Mouse (Mus musculus) frontal cortex, postnatal 14 days (tissue): ENCODE results near the gene Pus7.

ENCODE experiments used
- DNase-seq, 2 experiments: peaks; one replicate each; pipeline ENCODE4 v3.0.0; 2022; ENCODE audit warnings: low spot score in 2 of 2

Pus7 gene

GRCm38 (mm10) chr5:23782931-23783877 lies at the start of gene Pus7:
Gene Pus7, minus strand, starts transcription at chr5:23783711.
- DNase-seq = peak; percentile 50 to 74

- DNase-seq = peak in 1 of 2 experiments; percentile 20
Observed at GRCm38 (mm10) chr5:23830897-23831752, 47.6 kb upstream of the Pus7 start.

- peak in 1 of 2 experiments; percentile 28 for DNase-seq
Observed at GRCm38 (mm10) chr5:23826321-23827004, 43.0 kb upstream of the Pus7 start.

GRCm38 (mm10) chr5:23824171-23824733 lies 40.7 kb upstream of the Pus7 start:
- no peak for DNase-seq

GRCm38 (mm10) chr5:23822306-23822705 lies 38.8 kb upstream of the Pus7 start:
- no peak for DNase-seq

- no peak for DNase-seq
Observed at GRCm38 (mm10) chr5:23816681-23817080, 33.2 kb upstream of the Pus7 start.

- no peak for DNase-seq
Observed at GRCm38 (mm10) chr5:23814841-23815240, 31.3 kb upstream of the Pus7 start.

- no peak for DNase-seq
Observed at GRCm38 (mm10) chr5:23792726-23793125, 9.2 kb upstream of the Pus7 start.

GRCm38 (mm10) chr5:23789078-23789612 lies 5.6 kb upstream of the Pus7 start:
- no peak for DNase-seq

GRCm38 (mm10) chr5:23788390-23788830 lies 4.9 kb upstream of the Pus7 start:
- DNase-seq = no peak

GRCm38 (mm10) chr5:23787536-23788389 lies 4.3 kb upstream of the Pus7 start, which contains the start of gene Rint1:
Gene Rint1, plus strand, starts transcription at chr5:23787711.
- peak; percentile 86 to 93 for DNase-seq

GRCm38 (mm10) chr5:23782051-23782810 lies 1.3 kb downstream of the Pus7 start:
- no peak for DNase-seq

GRCm38 (mm10) chr5:23781172-23781571 lies 2.3 kb downstream of the Pus7 start:
- DNase-seq = no peak

GRCm38 (mm10) chr5:23780516-23780915 lies 3.0 kb downstream of the Pus7 start:
- no peak for DNase-seq

- no peak for DNase-seq
Observed at GRCm38 (mm10) chr5:23774186-23774585, 9.3 kb downstream of the Pus7 start.

GRCm38 (mm10) chr5:23771105-23771504 lies 12.4 kb downstream of the Pus7 start:
- no peak for DNase-seq

GRCm38 (mm10) chr5:23764557-23764956 lies 19.0 kb downstream of the Pus7 start:
- DNase-seq = peak in 1 of 2 experiments; percentile 17

- DNase-seq = no peak
Observed at GRCm38 (mm10) chr5:23762531-23762930, 21.0 kb downstream of the Pus7 start.

GRCm38 (mm10) chr5:23758633-23759032 lies 24.9 kb downstream of the Pus7 start:
- no peak for DNase-seq
